Mouse (Mus musculus): ENCODE data around the gene Olfr469. TPM values are rescaled to one million over a fixed set of nuclear protein-coding genes. Genes with fewer than 3 reads are reported as not detected.
"Not testable (repeated sequence)": the region's sequence is repeated elsewhere in the genome, so short reads cannot be mapped to it uniquely, and the experiment has no call there.

Gene Olfr469
- not detected in 2 replicates for polyA plus RNA-seq (2012; rRNA removed)

DNA sequence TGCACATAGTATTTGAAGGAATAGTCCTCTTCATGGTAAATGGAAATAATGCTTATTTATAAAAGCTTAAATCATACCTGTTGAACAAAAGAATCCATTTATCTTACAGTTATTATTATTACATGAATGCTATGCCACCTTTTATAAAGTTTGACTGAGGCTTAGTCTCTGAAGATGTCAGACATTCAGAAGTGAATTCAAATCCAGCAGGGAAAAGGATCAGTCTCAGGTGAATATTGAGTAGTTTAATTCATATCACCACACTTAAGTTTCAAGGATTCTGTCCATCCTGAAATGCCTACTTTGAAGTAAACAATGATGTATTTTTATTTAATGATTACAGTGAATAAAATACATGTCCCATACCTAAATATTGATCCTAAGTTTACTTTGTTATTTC, at the start of gene Olfr469:
Gene Olfr469 (minus strand): TSS at position 101 of the 400 bp plus-strand sequence.
- not testable (repeated sequence) for DNase-seq (ENCODE audit: low read depth)

- DNase-seq (ENCODE audit: low read depth), result not testable (repeated sequence)
Measured at GRCm38 (mm10) chr7:107847390-107847789, 22.0 kb upstream of the Olfr469 start, which contains the start of gene Olfr470. Gene Olfr470 (minus strand): TSS chr7:107847490.

DNA sequence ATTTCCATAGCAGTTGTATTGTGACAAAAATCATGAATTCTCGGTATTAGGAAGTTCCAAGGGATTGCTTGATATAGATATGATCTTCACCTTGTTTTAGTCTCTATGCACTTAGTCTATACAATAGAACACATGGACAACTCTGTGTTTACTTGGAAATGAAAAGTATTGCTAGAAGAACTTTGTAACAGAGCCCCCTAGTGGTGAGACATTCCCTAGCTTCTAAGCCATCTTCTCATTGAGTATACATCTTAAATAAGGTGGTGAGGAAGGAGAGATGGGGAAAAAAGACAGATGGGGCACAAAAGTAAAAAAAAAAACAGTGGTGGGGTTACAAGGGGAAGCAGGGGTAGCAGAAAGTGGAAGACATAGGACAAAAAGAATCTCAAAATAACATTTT, 16.4 kb upstream of the Olfr469 start:
- no peak for DNase-seq (ENCODE audit: low read depth)

DNA sequence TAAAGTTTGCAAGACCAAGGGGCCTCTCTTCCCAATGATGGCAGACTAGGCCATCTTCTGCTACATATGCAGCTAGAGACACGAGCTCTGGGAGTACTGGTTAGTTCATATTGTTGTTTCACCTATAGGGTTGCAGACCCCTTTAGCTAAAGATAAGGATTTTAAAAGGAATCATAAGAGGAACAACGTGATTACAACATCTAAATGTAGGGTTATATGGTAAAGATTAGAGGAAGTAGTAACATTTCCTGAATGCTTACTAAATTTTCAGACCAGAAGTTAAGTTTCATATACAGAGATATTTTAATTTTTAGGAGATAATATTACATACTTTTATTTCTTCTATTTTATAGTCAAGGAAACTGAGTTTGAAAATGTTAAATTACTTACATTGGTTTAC, 1.5 kb downstream of the Olfr469 start:
- DNase-seq (ENCODE audit: low read depth), result not testable (repeated sequence)

DNA sequence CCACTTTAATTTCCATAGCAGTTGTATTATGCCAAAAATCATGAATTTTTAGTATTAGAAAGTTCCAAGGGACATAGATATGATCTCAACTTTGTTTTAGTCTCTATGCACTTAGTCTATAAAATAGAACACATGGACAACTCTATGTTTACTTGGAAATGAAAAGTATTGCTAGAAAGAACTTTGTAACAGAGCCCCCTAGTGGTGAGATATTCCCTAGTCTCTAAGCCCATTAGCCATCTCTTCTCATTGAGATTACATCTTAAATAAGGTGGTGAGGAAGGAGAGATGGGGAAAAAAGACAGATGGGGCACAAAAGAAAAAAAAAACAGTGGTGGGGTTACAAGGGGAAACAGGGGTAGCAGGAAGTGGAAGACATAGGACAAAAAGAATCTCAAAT, 5.9 kb downstream of the Olfr469 start:
- no peak for DNase-seq (ENCODE audit: low read depth)

GRCm38 (mm10) chr7:107811963-107812362, 13.4 kb downstream of the Olfr469 start, which contains the start of gene Olfr467:
Gene Olfr467 (plus strand): TSS chr7:107812263.
- no peak for DNase-seq (ENCODE audit: low read depth)

GRCm38 (mm10) chr7:107802138-107802537, 23.2 kb downstream of the Olfr469 start:
- DNase-seq (ENCODE audit: low read depth), result no peak

GRCm38 (mm10) chr7:107801108-107801507, 24.2 kb downstream of the Olfr469 start, which contains the start of gene Ovch2:
Gene Ovch2 (minus strand): TSS chr7:107801208.
- no peak for DNase-seq (ENCODE audit: low read depth)

DNA sequence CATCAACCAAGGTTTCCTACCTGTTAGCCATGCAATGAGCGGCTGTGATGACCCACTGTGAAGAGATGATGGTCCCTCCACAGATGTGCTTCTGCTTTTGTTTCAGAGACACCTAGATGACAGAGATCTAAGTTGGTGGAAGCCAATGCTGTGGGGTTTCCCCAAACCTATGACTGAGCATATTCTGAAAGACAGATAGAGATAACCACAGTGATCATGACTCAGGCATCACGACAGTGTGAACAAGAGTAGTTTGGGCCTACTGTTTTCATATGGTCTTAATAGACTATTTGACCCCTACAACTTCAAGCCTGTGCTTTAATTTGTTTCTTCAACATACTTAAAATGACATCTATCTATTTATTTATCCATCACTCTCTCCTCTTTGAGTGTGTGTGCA, 28.8 kb downstream of the Olfr469 start:
- DNase-seq (ENCODE audit: low read depth), result no peak

DNA sequence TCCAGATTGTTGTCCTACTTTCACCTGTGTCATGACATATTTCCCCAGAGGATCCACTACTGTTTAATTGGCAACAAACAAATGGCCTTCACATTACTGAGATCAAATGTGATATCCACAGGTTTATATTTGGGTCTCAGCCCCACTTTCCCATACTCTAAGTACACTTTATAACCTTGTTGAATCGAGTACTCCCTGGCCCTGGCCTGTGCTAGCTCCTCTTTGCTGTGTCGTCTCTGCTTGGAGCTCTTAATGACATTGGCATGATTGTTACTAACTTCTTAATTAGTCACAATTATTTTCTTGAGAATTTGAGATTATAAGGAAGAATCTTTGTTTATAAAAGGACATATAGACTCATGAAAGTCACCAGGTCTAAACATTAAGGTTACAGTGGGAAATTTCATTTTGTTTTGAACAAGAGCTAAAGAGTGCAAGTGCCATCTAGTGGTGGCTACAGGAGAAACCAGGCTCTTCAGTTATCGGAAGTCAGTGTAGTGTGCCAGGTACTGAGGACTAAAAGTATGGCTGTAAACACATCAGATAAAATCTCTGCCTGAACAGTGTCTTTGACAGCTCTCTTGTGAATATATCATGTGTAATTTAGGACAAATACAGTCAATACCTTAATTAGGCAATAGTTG, 37.2 kb downstream of the Olfr469 start:
- DNase-seq (ENCODE audit: low read depth), result no peak

GRCm38 (mm10) chr7:107779611-107780010, 45.7 kb downstream of the Olfr469 start:
- DNase-seq (ENCODE audit: low read depth), result no peak

DNA sequence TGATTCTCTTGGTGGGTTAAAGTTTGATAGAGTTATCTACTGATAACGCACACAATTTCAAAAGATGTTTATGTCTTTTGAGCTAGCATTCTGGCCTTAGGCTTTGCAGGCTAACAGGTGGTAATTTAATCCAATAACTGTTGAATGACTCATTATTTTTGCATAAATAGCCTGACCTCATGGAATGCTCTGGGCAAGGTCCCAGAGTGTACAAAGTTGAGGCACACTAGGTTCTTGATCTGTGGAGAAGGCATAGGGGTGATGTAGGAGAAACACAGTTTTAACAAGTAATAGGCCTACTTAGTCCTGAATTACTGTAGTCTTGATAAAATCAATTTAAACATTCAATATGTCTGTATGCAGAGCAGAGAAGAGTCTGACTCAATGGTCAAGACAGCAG, 47.1 kb downstream of the Olfr469 start:
- DNase-seq (ENCODE audit: low read depth), result no peak

DNA sequence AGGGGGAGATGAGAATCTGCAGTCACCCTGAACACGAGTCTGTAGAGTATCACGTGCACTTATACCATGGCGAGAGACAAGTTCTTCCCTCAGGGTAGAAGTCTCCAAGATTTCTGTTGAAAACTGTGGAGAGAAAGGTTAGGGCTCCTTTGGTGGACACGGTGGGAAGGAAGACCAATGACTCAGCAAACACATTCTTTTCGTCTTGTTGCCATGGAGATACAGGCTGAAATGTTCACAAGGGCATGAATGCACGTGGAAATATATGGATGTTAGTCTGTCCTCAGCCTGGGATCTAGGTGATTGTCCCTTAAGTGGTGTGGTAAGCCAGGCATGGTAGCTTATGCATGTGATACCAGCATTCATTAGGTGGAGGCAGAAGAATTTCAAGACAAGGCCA, 54.5 kb downstream of the Olfr469 start:
- DNase-seq (ENCODE audit: low read depth), result no peak

Other genes with a start within 250 kb of the Olfr469 start
- 13.2 and 15.2 TPM in 2 replicates for gene Ppfibp2, start 230.3 kb downstream of the Olfr469 start, polyA plus RNA-seq (2012; rRNA removed)
- 0.15 TPM in 1 of 2 replicates, not detected in the other for gene 5330417H12Rik, start 200.4 kb downstream of the Olfr469 start, polyA plus RNA-seq (2012; rRNA removed)
- 9.3 and 9.4 TPM in 2 replicates for gene Cyb5r2, start 67.5 kb downstream of the Olfr469 start, polyA plus RNA-seq (2012; rRNA removed)
- gene Ovch2, start 24.3 kb downstream of the Olfr469 start, polyA plus RNA-seq (2012; rRNA removed), result 268 and 353 TPM in 2 replicates
- gene Olfr467, start 13.3 kb downstream of the Olfr469 start, polyA plus RNA-seq (2012; rRNA removed), result 2.8 and 3.7 TPM in 2 replicates
- gene Olfr470, start 21.9 kb upstream of the Olfr469 start, polyA plus RNA-seq (2012; rRNA removed), result not detected in 2 replicates
- not detected in 2 replicates for gene Olfr472, start 72.4 kb upstream of the Olfr469 start, polyA plus RNA-seq (2012; rRNA removed)
- gene Olfr473, start 104.9 kb upstream of the Olfr469 start, polyA plus RNA-seq (2012; rRNA removed), result not detected in 2 replicates
- not detected in 2 replicates for gene Olfr474, start 129.1 kb upstream of the Olfr469 start, polyA plus RNA-seq (2012; rRNA removed)
- not detected in 2 replicates for gene Olfr476, start 139.3 kb upstream of the Olfr469 start, polyA plus RNA-seq (2012; rRNA removed)
- gene Olfr477, start 161.2 kb upstream of the Olfr469 start, polyA plus RNA-seq (2012; rRNA removed), result not detected in 2 replicates
- not detected in 2 replicates for gene Olfr478, start 208.4 kb upstream of the Olfr469 start, polyA plus RNA-seq (2012; rRNA removed)
- gene Olfr479, start 225.2 kb upstream of the Olfr469 start, polyA plus RNA-seq (2012; rRNA removed), result not detected in 2 replicates
- not detected in 2 replicates for gene Olfr480, start 241.8 kb upstream of the Olfr469 start, polyA plus RNA-seq (2012; rRNA removed)